Mouse (Mus musculus): ENCODE results near the gene Glt6d1. TPM values are rescaled to one million over a fixed set of nuclear protein-coding genes. Genes with fewer than 3 reads are reported as not detected.

Glt6d1 gene
- 58.7 TPM for polyA plus RNA-seq (2014; fragmentation: Illumina TruSeq; extraction: RNeasy Lipid Tissue Mini Kit (QIAGEN cat#74804); ENCODE audit: low read depth, low replicate concordance)

DNA sequence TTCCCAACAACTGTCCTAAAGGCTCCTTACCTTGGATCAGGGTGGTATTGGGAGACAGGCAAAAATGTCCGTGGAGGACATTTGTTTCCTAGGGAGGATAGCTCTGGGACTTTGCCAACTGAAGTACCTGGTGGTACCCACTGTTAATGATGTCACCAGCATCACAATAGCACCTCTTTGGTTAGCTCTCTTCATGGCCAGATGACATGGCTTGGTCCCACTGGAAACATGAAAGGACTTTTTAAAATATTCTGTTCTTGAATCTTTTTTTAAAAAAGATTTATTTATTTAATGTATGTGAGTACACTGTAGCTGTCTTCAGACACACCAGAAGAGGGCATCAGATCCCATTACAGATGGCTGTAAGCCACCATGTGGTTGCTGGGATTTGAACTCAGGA is at the start of gene Glt6d1:
Glt6d1 (minus strand) TSS at position 101 of the 400 bp plus-strand sequence.

DNA sequence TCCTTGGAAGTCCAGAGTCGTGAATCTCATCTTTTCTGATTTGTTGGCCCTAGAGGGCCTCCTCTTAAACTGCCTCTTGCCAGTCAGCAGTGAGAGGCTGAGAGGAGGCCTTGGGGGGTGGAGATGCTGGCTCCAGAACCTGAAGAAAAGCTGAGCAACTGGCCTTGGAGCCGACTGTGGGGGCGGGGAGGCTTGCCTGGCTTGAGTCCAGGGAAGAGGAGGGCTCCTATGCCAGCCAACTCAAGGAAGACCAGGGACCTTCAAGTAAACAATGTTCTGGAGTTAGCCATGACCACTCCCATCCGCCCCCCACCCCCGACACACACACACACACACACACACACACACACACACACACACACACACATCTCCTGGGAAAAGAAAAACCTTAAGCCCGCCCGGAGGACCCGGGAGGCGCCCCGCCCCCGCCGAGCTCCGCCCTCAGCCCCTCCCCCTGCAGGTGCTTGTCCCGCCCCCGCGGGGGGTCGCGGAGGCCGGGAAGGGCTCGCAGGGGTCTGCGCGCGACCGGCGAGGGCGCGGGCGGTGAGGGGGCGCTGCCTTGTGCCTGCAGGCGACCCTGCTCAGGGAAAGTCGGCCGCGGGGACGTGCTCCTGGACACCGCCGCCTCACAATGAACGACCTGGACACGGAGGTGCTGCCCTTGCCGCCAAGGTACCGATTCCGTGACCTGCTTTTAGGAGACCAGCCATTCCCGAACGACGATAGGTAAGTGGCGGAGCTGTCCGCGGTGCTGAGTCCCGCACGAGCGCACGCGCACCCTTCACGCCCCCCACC is 47.9 kb upstream of the Glt6d1 start, which contains the start of gene Kcnt1:
Kcnt1 (plus strand) TSS at position 398 of the 795 bp plus-strand sequence.

DNA sequence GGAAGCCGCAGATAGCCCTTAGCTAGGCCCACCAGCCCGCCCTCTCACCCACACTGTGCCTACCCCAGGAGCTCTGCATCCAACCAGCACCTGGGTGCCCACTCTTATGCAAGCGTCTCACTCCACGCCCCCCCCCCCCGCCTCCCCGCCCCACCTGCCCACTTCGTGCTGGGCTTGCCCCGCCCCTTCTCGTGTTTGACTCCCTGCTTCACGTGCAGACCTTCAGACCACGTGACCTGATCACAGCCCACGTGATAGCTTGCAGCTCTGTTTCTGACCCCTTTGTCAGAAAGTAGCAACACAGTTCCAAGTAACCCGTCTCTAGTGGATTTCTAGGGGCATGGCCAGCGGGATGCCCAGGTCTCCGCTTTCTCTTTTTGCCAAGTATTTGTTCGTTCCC is 31.6 kb upstream of the Glt6d1 start, which contains the start of gene Sohlh1:
Sohlh1 (minus strand) TSS at position 23 of the 400 bp plus-strand sequence.

DNA sequence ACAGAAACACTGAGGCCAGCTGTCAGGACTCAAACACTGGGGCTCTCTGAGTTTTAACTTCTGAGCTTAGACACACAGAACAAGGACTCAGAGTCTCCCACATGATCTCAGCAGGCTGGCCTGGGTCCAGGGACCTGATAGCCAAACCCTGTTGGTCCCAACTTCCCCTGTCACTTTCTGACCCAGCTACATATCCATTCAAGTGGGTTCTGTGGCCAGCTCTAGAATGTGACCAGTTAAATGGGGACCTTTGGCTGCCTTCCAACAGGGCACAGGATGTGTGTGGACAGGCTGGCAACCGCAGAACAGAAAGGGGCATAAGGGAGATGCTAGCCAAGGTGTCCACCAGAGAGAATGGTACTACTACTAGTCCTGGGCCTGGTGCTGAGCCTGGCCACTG is 7.2 kb upstream of the Glt6d1 start, which contains the start of gene Lcn9:
Lcn9 (plus strand) TSS at position 348 of the 400 bp plus-strand sequence.

DNA sequence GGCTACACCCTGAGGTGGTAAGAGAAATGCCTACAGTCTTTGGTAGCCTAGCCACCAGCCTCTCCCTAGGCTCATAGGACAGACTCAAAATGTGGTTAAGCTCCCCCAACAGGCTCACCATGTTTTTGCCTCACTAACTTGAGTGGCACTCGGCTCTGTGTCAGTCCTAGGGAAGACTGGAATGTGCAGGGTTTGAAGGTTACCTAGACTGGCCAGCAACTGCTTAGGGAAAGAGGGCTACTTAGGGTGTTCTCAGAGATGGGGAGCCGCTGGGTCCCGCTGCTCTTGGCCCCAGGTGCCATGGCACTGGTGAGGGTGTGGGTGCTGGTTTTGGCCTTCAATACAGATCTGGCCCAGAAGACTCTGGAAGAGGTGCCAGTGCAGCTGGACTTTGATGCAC is 33.7 kb downstream of the Glt6d1 start, which contains the start of gene Gm13539:
Gm13539 (plus strand) TSS at position 301 of the 400 bp plus-strand sequence.

DNA sequence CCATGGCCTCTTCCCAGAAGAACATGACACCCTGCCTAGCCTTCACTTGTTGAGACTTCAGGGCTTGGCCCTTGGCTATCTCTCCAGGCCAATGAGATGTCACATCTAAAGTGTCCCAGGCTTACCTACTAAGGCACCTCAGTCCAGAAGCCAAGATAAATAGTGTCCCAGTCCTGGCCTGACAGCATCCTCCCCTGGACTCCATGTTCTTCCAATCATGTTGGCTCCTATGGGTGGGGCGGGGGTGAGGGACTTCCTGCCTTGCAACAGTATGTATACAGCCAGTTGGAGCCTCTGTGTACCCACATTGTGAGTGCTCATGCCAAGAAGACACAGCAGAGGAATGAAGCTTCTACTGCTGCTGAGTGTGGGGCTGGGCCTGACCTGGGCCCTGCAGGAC is 38.9 kb downstream of the Glt6d1 start, which contains the start of gene Lcn11:
Lcn11 (plus strand) TSS at position 301 of the 400 bp plus-strand sequence.

DNA sequence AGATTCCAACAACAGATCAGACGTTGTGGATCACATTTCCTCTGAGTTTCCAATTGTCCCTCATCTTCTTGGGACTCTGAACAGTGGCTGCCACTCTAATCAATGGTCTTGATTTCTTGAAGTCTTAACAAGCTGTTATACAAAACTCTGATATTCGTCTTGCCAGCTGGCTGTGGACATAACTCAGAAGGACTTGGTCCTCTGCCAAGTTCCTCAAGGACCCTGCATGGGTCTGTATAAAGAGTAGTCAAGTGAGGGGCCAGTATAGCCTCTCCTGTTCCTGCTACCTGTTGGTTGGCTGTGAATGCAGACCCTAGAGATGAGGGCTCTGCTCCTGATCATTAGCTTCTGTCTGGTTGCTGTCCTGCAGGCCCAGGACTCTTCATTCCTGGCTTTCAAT is 50.4 kb downstream of the Glt6d1 start, which contains the start of gene Lcn3:
Lcn3 (plus strand) TSS at position 301 of the 400 bp plus-strand sequence.

Other genes with a start within 250 kb of the Glt6d1 start
- 1.2 TPM for gene Mamdc4, start 241.0 kb downstream of the Glt6d1 start, polyA plus RNA-seq (2014; fragmentation: Illumina TruSeq; extraction: RNeasy Lipid Tissue Mini Kit (QIAGEN cat#74804); ENCODE audit: low read depth, low replicate concordance)
- gene Phpt1, start 240.6 kb downstream of the Glt6d1 start, polyA plus RNA-seq (2014; fragmentation: Illumina TruSeq; extraction: RNeasy Lipid Tissue Mini Kit (QIAGEN cat#74804); ENCODE audit: low read depth, low replicate concordance) = 3.4 TPM
- gene Ajm1, start 234.1 kb downstream of the Glt6d1 start, polyA plus RNA-seq (2014; fragmentation: Illumina TruSeq; extraction: RNeasy Lipid Tissue Mini Kit (QIAGEN cat#74804); ENCODE audit: low read depth, low replicate concordance) = not detected
- 25.0 TPM for gene Rabl6, start 207.3 kb downstream of the Glt6d1 start, polyA plus RNA-seq (2014; fragmentation: Illumina TruSeq; extraction: RNeasy Lipid Tissue Mini Kit (QIAGEN cat#74804); ENCODE audit: low read depth, low replicate concordance)
- 88.5 TPM for gene Ccdc183, start 198.2 kb downstream of the Glt6d1 start, polyA plus RNA-seq (2014; fragmentation: Illumina TruSeq; extraction: RNeasy Lipid Tissue Mini Kit (QIAGEN cat#74804); ENCODE audit: low read depth, low replicate concordance)
- 2.3 TPM for gene Tmem141, start 193.8 kb downstream of the Glt6d1 start, polyA plus RNA-seq (2014; fragmentation: Illumina TruSeq; extraction: RNeasy Lipid Tissue Mini Kit (QIAGEN cat#74804); ENCODE audit: low read depth, low replicate concordance)
- not detected for gene Fcna, start 187.8 kb downstream of the Glt6d1 start, polyA plus RNA-seq (2014; fragmentation: Illumina TruSeq; extraction: RNeasy Lipid Tissue Mini Kit (QIAGEN cat#74804); ENCODE audit: low read depth, low replicate concordance)
- not detected for gene Lcn8, start 162.7 kb downstream of the Glt6d1 start, polyA plus RNA-seq (2014; fragmentation: Illumina TruSeq; extraction: RNeasy Lipid Tissue Mini Kit (QIAGEN cat#74804); ENCODE audit: low read depth, low replicate concordance)
- not detected for gene Lcn5, start 157.9 kb downstream of the Glt6d1 start, polyA plus RNA-seq (2014; fragmentation: Illumina TruSeq; extraction: RNeasy Lipid Tissue Mini Kit (QIAGEN cat#74804); ENCODE audit: low read depth, low replicate concordance)
- not detected for gene Lcn6, start 139.1 kb downstream of the Glt6d1 start, polyA plus RNA-seq (2014; fragmentation: Illumina TruSeq; extraction: RNeasy Lipid Tissue Mini Kit (QIAGEN cat#74804); ENCODE audit: low read depth, low replicate concordance)
- gene Lcn10, start 133.1 kb downstream of the Glt6d1 start, polyA plus RNA-seq (2014; fragmentation: Illumina TruSeq; extraction: RNeasy Lipid Tissue Mini Kit (QIAGEN cat#74804); ENCODE audit: low read depth, low replicate concordance) = not detected
- not detected for gene Obp2a, start 115.8 kb downstream of the Glt6d1 start, polyA plus RNA-seq (2014; fragmentation: Illumina TruSeq; extraction: RNeasy Lipid Tissue Mini Kit (QIAGEN cat#74804); ENCODE audit: low read depth, low replicate concordance)
- gene Bmyc, start 109.1 kb downstream of the Glt6d1 start, polyA plus RNA-seq (2014; fragmentation: Illumina TruSeq; extraction: RNeasy Lipid Tissue Mini Kit (QIAGEN cat#74804); ENCODE audit: low read depth, low replicate concordance) = 1.2 TPM
- gene Obp2b, start 78.8 kb downstream of the Glt6d1 start, polyA plus RNA-seq (2014; fragmentation: Illumina TruSeq; extraction: RNeasy Lipid Tissue Mini Kit (QIAGEN cat#74804); ENCODE audit: low read depth, low replicate concordance) = not detected
- gene Lcn3, start 50.3 kb downstream of the Glt6d1 start, polyA plus RNA-seq (2014; fragmentation: Illumina TruSeq; extraction: RNeasy Lipid Tissue Mini Kit (QIAGEN cat#74804); ENCODE audit: low read depth, low replicate concordance) = not detected
- gene Lcn11, start 38.8 kb downstream of the Glt6d1 start, polyA plus RNA-seq (2014; fragmentation: Illumina TruSeq; extraction: RNeasy Lipid Tissue Mini Kit (QIAGEN cat#74804); ENCODE audit: low read depth, low replicate concordance) = not detected
- 3.1 TPM for gene Gm13539, start 33.6 kb downstream of the Glt6d1 start, polyA plus RNA-seq (2014; fragmentation: Illumina TruSeq; extraction: RNeasy Lipid Tissue Mini Kit (QIAGEN cat#74804); ENCODE audit: low read depth, low replicate concordance)
- gene Lcn9, start 7.3 kb upstream of the Glt6d1 start, polyA plus RNA-seq (2014; fragmentation: Illumina TruSeq; extraction: RNeasy Lipid Tissue Mini Kit (QIAGEN cat#74804); ENCODE audit: low read depth, low replicate concordance) = not detected
- not detected for gene Sohlh1, start 31.4 kb upstream of the Glt6d1 start, polyA plus RNA-seq (2014; fragmentation: Illumina TruSeq; extraction: RNeasy Lipid Tissue Mini Kit (QIAGEN cat#74804); ENCODE audit: low read depth, low replicate concordance)
- gene Kcnt1, start 47.9 kb upstream of the Glt6d1 start, polyA plus RNA-seq (2014; fragmentation: Illumina TruSeq; extraction: RNeasy Lipid Tissue Mini Kit (QIAGEN cat#74804); ENCODE audit: low read depth, low replicate concordance) = 0.46 TPM
- gene Camsap1, start 167.4 kb upstream of the Glt6d1 start, polyA plus RNA-seq (2014; fragmentation: Illumina TruSeq; extraction: RNeasy Lipid Tissue Mini Kit (QIAGEN cat#74804); ENCODE audit: low read depth, low replicate concordance) = 180 TPM
- gene Ubac1, start 205.9 kb upstream of the Glt6d1 start, polyA plus RNA-seq (2014; fragmentation: Illumina TruSeq; extraction: RNeasy Lipid Tissue Mini Kit (QIAGEN cat#74804); ENCODE audit: low read depth, low replicate concordance) = 49.7 TPM